Mouse (Mus musculus): ENCODE data around the gene Pgm1. TPM values are rescaled to one million over a fixed set of nuclear protein-coding genes. Genes with fewer than 3 reads are reported as not detected.

The Pgm1 gene
- polyA plus RNA-seq, 1 experiment from 2014 or later: 51.8 TPM

- Histone ChIP-seq H3K9ac (ENCODE audit: low read length) (no peak overlapping the region), H3K9me3 (ENCODE audit: control insufficient read depth, low read length) (no peaks in the 10 kb centered on the region), H3K4me3 (ENCODE audit: low read depth, low read length) (no peak overlapping the region), H3K27me3 (ENCODE audit: control insufficient read depth, insufficient read depth, low read length) (no peaks in the 10 kb centered on the region), H3K27ac (replicated peaks; ENCODE audit: low read depth, low read length) (no peak overlapping the region), H3K4me1 (ENCODE audit: control insufficient read depth, insufficient read depth, low read length) (no peaks in the 10 kb centered on the region), H3K4me2 (ENCODE audit: low read depth, severe bottlenecking) (no peak overlapping the region), H3K36me3 (ENCODE audit: control insufficient read depth, insufficient read depth, low read length) (no peaks in the 10 kb centered on the region)
- DNase-seq (ENCODE audit: low spot score) (no peak), ATAC-seq (ENCODE audit: insufficient number of reproducible peaks, low FRiP score, low TSS enrichment, low read depth) (no peak)
- WGBS: 70% methylated on average over 11 of the region's 11 CpGs
Measured at GRCm38 (mm10) chr4:99931240-99931580, 2.0 kb downstream of the Pgm1 start.

- no peak overlapping the region for H3K4me2 ChIP-seq (ENCODE audit: low read depth, severe bottlenecking)
- H3K27ac ChIP-seq (replicated peaks; ENCODE audit: low read depth, low read length): no peak overlapping the region
- no peaks in the 10 kb centered on the region for H3K9me3 ChIP-seq (ENCODE audit: control insufficient read depth, low read length)
- H3K36me3 ChIP-seq (ENCODE audit: control insufficient read depth, insufficient read depth, low read length): no peaks in the 10 kb centered on the region
- ATAC-seq (ENCODE audit: insufficient number of reproducible peaks, low FRiP score, low TSS enrichment, low read depth): no peak
- 84% methylated on average over 4 of the region's 4 CpGs for WGBS
- no peaks in the 10 kb centered on the region for H3K4me1 ChIP-seq (ENCODE audit: control insufficient read depth, insufficient read depth, low read length)
- H3K9ac ChIP-seq (ENCODE audit: low read length): no peak overlapping the region
- H3K27me3 ChIP-seq (ENCODE audit: control insufficient read depth, insufficient read depth, low read length): no peaks in the 10 kb centered on the region
- DNase-seq (ENCODE audit: low spot score): no peak
- no peak overlapping the region for H3K4me3 ChIP-seq (ENCODE audit: low read depth, low read length)
Measured at GRCm38 (mm10) chr4:99931807-99932206, 2.6 kb downstream of the Pgm1 start.

- H3K9ac ChIP-seq (ENCODE audit: low read length): no peak overlapping the region
- H3K27me3 ChIP-seq (ENCODE audit: control insufficient read depth, insufficient read depth, low read length): no peaks in the 10 kb centered on the region
- no peaks in the 10 kb centered on the region for H3K9me3 ChIP-seq (ENCODE audit: control insufficient read depth, low read length)
- no peak overlapping the region for H3K4me3 ChIP-seq (ENCODE audit: low read depth, low read length)
- 94% methylated on average over 7 of the region's 7 CpGs for WGBS
- no peaks in the 10 kb centered on the region for H3K4me1 ChIP-seq (ENCODE audit: control insufficient read depth, insufficient read depth, low read length)
- no peak for DNase-seq (ENCODE audit: low spot score)
- H3K27ac ChIP-seq (replicated peaks; ENCODE audit: low read depth, low read length): no peak overlapping the region
- ATAC-seq (ENCODE audit: insufficient number of reproducible peaks, low FRiP score, low TSS enrichment, low read depth): no peak
- H3K36me3 ChIP-seq (ENCODE audit: control insufficient read depth, insufficient read depth, low read length): no peaks in the 10 kb centered on the region
- no peak overlapping the region for H3K4me2 ChIP-seq (ENCODE audit: low read depth, severe bottlenecking)
Measured at GRCm38 (mm10) chr4:99934859-99935258, 5.6 kb downstream of the Pgm1 start.

- H3K27me3 ChIP-seq (ENCODE audit: control insufficient read depth, insufficient read depth, low read length): no peaks in the 10 kb centered on the region
- no peaks in the 10 kb centered on the region for H3K9me3 ChIP-seq (ENCODE audit: control insufficient read depth, low read length)
- DNase-seq (ENCODE audit: low spot score) (no peak), ATAC-seq (ENCODE audit: insufficient number of reproducible peaks, low FRiP score, low TSS enrichment, low read depth) (no peak)
- H3K36me3 ChIP-seq (ENCODE audit: control insufficient read depth, insufficient read depth, low read length): no peaks in the 10 kb centered on the region
- H3K27ac ChIP-seq (replicated peaks; ENCODE audit: low read depth, low read length): no peak overlapping the region
- H3K4me1 ChIP-seq (ENCODE audit: control insufficient read depth, insufficient read depth, low read length): no peaks in the 10 kb centered on the region
- H3K4me2 ChIP-seq (ENCODE audit: low read depth, severe bottlenecking): no peak overlapping the region
- H3K4me3 ChIP-seq (ENCODE audit: low read depth, low read length): no peak overlapping the region
- H3K9ac ChIP-seq (ENCODE audit: low read length): no peak overlapping the region
- WGBS: 94% methylated on average over 5 of the region's 5 CpGs
Measured at GRCm38 (mm10) chr4:99936278-99936677, 7.1 kb downstream of the Pgm1 start.

GRCm38 (mm10) chr4:99939711-99940505 lies 10.7 kb downstream of the Pgm1 start:
- Histone ChIP-seq H3K4me2 (ENCODE audit: low read depth, severe bottlenecking) (no peak overlapping the region), H3K4me1 (ENCODE audit: control insufficient read depth, insufficient read depth, low read length) (no peaks in the 10 kb centered on the region), H3K9ac (ENCODE audit: low read length) (no peak overlapping the region), H3K9me3 (ENCODE audit: control insufficient read depth, low read length) (no peaks in the 10 kb centered on the region), H3K27me3 (ENCODE audit: control insufficient read depth, insufficient read depth, low read length) (no peaks in the 10 kb centered on the region), H3K4me3 (ENCODE audit: low read depth, low read length) (no peak overlapping the region), H3K36me3 (ENCODE audit: control insufficient read depth, insufficient read depth, low read length) (no peaks in the 10 kb centered on the region), H3K27ac (replicated peaks; ENCODE audit: low read depth, low read length) (no peak overlapping the region)
- WGBS: 78% methylated on average over 16 of the region's 16 CpGs
- ATAC-seq (ENCODE audit: insufficient number of reproducible peaks, low FRiP score, low TSS enrichment, low read depth) (no peak), DNase-seq (ENCODE audit: low spot score) (no peak)

GRCm38 (mm10) chr4:99941655-99942414 lies 12.6 kb downstream of the Pgm1 start:
- no peak overlapping the region for H3K4me3 ChIP-seq (ENCODE audit: low read depth, low read length)
- no peak overlapping the region for H3K9ac ChIP-seq (ENCODE audit: low read length)
- H3K9me3 ChIP-seq (ENCODE audit: control insufficient read depth, low read length): no peaks in the 10 kb centered on the region
- ATAC-seq (ENCODE audit: insufficient number of reproducible peaks, low FRiP score, low TSS enrichment, low read depth) (no peak), DNase-seq (ENCODE audit: low spot score) (no peak)
- no peaks in the 10 kb centered on the region for H3K27me3 ChIP-seq (ENCODE audit: control insufficient read depth, insufficient read depth, low read length)
- no peak overlapping the region for H3K4me2 ChIP-seq (ENCODE audit: low read depth, severe bottlenecking)
- no peak overlapping the region for H3K27ac ChIP-seq (replicated peaks; ENCODE audit: low read depth, low read length)
- WGBS: 73% methylated on average over 10 of the region's 10 CpGs
- H3K36me3 ChIP-seq (ENCODE audit: control insufficient read depth, insufficient read depth, low read length): no peaks in the 10 kb centered on the region
- H3K4me1 ChIP-seq (ENCODE audit: control insufficient read depth, insufficient read depth, low read length): no peaks in the 10 kb centered on the region

- Histone ChIP-seq H3K9ac (ENCODE audit: low read length) (no peak overlapping the region), H3K36me3 (ENCODE audit: control insufficient read depth, insufficient read depth, low read length) (no peaks in the 10 kb centered on the region), H3K27me3 (ENCODE audit: control insufficient read depth, insufficient read depth, low read length) (no peaks in the 10 kb centered on the region), H3K27ac (replicated peaks; ENCODE audit: low read depth, low read length) (no peak overlapping the region), H3K4me3 (ENCODE audit: low read depth, low read length) (no peak overlapping the region), H3K4me1 (ENCODE audit: control insufficient read depth, insufficient read depth, low read length) (no peaks in the 10 kb centered on the region), H3K4me2 (ENCODE audit: low read depth, severe bottlenecking) (no peak overlapping the region), H3K9me3 (ENCODE audit: control insufficient read depth, low read length) (no peaks in the 10 kb centered on the region)
- DNase-seq (ENCODE audit: low spot score) (no peak), ATAC-seq (ENCODE audit: insufficient number of reproducible peaks, low FRiP score, low TSS enrichment, low read depth) (no peak)
- WGBS: 84% methylated on average over 2 of the region's 2 CpGs
Measured at GRCm38 (mm10) chr4:99944606-99945005, 15.4 kb downstream of the Pgm1 start.

GRCm38 (mm10) chr4:99945011-99945410 lies 15.8 kb downstream of the Pgm1 start:
- H3K36me3 ChIP-seq (ENCODE audit: control insufficient read depth, insufficient read depth, low read length): no peaks in the 10 kb centered on the region
- no peak overlapping the region for H3K4me3 ChIP-seq (ENCODE audit: low read depth, low read length)
- WGBS: 93% methylated on average over 7 of the region's 7 CpGs
- no peak for ATAC-seq (ENCODE audit: insufficient number of reproducible peaks, low FRiP score, low TSS enrichment, low read depth)
- no peaks in the 10 kb centered on the region for H3K4me1 ChIP-seq (ENCODE audit: control insufficient read depth, insufficient read depth, low read length)
- H3K9me3 ChIP-seq (ENCODE audit: control insufficient read depth, low read length): no peaks in the 10 kb centered on the region
- no peak overlapping the region for H3K27ac ChIP-seq (replicated peaks; ENCODE audit: low read depth, low read length)
- no peak for DNase-seq (ENCODE audit: low spot score)
- H3K4me2 ChIP-seq (ENCODE audit: low read depth, severe bottlenecking): no peak overlapping the region
- H3K9ac ChIP-seq (ENCODE audit: low read length): no peak overlapping the region
- no peaks in the 10 kb centered on the region for H3K27me3 ChIP-seq (ENCODE audit: control insufficient read depth, insufficient read depth, low read length)
